Mouse (Mus musculus): ENCODE results near the gene Gm11099.

The Gm11099 gene

DNA sequence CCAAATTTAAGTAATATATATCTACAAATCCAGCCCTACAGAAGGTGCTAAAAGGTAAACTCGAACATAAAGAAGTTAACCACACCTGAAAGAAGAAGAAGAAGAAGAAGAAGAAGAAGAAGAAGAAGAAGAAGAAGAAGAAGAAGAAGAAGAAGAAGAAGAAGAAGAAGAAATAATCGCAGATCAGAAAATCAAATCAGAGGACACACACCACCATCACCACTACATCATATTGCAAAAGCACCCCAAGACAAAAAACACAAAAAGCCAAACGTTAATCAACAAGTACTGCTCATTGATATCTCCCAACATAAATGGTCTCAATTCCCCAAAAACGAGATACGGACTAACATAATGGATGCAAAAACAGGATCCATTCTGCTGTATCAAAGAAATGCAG, at the start of gene Gm11099:
Gene Gm11099, plus strand, starts transcription at position 301 of the 400 bp plus-strand sequence.
- DNase-seq (ENCODE audit: low spot score) = no peak

GRCm38 (mm10) chr2:58812941-58813340, 46.3 kb upstream of the Gm11099 start:
- no peak for DNase-seq (ENCODE audit: low spot score)

DNA sequence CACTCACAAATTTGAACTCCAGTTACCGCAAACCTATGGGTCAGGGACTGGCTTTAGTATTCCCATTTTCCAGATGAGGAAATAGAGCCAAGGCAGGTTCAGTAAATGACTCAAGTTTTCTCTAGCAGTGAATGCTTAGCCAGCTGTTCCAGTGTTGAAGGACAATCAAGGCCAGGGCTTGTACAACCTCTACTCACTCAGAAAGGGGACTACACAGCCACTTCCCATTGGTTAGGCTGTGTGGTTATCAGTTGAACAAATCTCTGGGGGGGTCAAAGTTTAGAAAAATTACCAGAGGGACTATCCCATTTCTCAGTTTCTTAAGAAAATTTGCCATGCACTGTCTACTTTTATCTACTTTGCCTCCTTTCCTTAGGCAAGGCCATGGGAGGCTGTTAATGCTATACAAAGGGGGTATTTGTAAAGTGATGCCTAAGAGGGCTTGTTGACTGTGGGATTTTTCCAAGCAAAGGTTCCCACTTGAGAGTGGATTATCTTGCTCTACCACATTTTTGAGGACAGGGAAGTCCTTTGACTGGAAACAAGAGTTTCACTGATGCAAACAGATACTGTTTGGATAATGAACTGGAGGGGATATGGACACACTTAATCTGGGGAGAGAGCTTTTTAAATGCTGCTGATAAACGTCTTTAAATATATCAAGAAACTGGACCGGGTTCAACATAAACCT, 30.2 kb upstream of the Gm11099 start:
- no peak for DNase-seq (ENCODE audit: low spot score)

- peak; percentile 13 for DNase-seq (ENCODE audit: low spot score)
Observed at GRCm38 (mm10) chr2:58829981-58830742, 29.1 kb upstream of the Gm11099 start.

DNA sequence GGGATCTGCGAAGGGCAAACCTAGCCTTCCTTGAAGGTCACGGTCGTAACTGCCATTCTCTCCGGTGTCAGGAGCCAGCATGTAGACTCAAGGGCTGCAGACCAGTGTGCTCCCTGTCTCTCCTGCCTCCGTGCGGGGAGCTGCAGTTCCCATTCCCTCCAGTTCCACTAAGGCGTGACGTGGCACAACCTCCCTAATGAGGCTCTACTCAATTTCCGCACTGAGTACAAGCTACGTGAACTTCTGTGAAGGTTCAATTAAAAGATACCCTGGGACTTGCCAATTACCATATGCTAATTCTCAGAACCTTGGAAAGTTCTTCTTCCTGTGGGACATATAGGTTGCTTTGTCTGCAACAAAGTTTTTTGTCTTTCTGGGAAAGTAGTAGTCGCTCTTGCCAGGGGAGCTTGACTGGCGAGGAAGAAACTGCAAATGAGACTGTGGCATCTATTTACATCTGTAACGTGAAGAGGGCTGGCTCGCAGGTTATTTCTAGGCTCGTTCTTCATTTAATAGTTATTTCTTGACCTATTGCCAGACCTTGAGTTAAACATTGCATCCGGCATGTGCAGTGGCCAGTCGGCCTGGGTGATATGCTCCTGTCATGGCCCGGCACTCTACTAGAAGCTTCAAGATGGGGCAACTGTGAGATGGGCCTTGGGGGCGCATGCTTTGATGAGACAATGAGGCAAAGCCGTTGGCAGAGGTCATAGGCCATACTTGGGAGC, 26.8 kb upstream of the Gm11099 start:
- no peak for DNase-seq (ENCODE audit: low spot score)

- no peak for DNase-seq (ENCODE audit: low spot score)
Observed at GRCm38 (mm10) chr2:58841021-58841420, 18.2 kb upstream of the Gm11099 start.

- DNase-seq (ENCODE audit: low spot score) = no peak
Observed at GRCm38 (mm10) chr2:58842443-58842842, 16.8 kb upstream of the Gm11099 start.

- no peak for DNase-seq (ENCODE audit: low spot score)
Observed at GRCm38 (mm10) chr2:58844499-58844898, 14.7 kb upstream of the Gm11099 start.

DNA sequence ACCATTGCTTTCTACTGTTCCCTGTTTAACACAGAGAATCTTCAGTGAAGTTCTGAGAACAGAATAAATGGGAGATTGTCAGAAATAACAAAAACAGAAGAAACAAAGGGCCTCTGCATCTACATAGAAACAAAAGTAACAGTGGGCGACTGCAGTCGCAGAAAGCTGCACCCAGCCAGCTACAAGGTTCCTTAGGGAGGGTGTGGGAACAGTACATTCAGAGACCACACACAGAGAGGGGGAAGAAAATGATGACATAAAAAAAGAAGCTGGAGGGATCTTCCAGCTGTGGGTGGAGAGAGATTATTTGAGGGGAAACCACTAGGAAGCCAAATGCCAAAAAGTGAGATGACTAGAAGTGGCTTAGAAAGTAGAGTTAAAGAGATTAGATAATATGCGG, 20.6 kb downstream of the Gm11099 start:
- DNase-seq (ENCODE audit: low spot score) = no peak

DNA sequence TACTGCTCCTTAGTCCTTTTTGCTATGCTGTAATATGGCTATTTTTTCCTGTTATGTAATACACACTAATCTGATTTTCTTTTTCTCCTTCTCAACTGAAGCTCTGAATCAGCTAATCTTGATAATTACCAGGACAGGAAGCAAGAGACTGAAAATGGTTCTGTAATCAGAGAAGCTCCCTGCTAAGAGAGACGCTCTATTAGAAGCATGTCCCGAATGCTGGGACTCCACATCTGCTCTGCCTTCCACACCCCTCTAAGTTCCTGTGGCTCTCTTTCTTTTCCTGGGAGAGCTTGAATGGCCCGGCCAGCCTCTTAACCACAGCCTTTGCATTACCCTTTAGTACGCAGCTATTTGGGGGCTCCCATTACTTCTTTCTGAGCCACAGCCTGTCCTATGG, 45.8 kb downstream of the Gm11099 start:
- no peak for DNase-seq (ENCODE audit: low spot score)

GRCm38 (mm10) chr2:58906814-58907516, 47.7 kb downstream of the Gm11099 start:
- DNase-seq (ENCODE audit: low spot score) = no peak

DNA sequence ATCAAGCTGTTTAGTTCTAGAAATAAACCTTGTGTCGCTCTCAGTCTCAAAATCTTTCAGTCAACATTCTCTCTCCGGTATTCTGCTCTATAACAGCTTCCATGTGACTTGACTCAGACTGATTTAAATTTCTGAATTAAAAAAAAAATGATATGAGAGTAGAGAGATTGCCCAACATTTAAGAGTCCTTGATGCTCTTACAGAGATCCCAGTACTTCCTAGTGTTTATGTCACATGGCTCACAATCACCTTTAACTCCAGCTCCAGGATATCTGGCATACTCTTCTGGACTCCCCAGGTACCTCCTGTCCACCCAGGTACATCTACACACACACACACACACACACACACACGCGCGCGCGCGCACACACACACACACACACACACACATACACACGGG, 53.1 kb downstream of the Gm11099 start:
- DNase-seq (ENCODE audit: low spot score) = no peak

DNA sequence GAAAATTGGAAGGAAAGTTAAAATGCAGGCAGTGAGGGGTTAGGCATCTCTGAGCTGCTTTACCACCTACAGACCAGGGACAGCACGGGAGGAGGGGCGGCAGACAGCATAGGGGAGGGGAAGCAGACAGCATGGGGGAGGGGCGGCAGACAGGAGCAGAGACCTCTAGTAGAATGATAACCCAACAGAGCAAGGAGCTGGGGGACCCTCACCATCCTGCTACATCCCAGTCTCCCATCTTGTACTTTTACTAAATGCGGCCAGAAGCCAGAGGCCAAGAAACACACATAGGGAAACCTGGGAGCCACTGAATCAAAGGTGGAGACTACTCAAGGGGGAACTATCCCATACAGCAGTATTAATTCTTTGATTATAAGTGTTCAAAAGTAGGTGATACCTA, 59.1 kb downstream of the Gm11099 start:
- no peak for DNase-seq (ENCODE audit: low spot score)

DNA sequence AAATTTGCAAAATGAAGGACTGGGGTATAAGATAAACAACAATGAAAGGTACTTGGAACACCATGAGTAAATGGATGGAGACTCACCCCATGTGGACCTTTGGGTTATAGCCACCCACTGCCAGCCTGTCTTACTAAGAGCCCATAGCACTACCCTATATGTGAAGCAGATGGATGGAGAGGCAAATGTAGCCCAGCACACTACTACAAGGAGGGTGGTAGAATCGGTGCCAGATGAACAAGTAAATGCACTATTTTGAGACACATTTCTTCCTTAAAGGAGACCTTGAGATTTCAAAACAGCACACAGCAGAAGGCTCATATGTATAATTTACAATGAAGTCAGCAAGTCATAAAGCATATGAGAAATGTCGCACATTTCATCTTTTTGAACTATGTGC, 66.3 kb downstream of the Gm11099 start:
- no peak for DNase-seq (ENCODE audit: low spot score)

DNA sequence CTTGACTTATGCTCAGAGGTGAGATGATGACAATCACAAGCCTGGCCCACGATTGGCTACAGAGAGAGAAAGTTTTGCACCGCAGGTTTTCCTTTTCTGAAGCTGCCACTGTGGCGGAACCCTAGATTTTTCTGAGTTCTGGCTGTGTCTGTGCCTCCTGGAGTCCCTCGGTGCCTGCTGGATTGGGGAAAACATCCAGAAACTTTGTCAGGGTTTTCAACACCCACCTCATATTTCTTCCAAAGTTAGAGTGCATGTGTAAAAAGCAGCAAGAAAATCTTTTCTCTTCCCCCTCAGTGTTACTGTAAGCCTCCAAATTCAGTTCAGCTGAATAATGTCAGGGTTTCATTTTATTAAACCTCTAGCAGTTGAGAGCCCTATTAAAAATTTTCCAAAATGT, 82.1 kb downstream of the Gm11099 start:
- DNase-seq (ENCODE audit: low spot score) = no peak

DNA sequence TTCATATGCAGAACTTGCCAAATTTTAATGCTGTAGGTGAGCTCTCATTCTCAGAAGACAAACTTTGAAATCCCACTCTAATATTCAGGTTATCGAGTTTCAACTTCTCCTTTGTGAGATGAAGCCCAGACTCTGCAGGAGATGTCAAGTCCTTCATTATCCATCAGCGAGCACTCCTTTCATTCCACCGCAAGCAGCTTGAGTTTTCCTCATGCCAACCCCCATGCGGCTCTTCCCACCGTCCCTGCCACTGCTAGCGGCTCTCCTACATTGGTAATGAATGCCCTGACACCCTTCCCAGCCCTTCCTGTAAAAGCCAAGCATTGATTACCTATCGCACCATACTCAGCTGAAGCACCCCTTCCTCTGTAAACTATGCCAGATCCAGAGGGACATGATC, 89.6 kb downstream of the Gm11099 start:
- DNase-seq (ENCODE audit: low spot score) = no peak

DNA sequence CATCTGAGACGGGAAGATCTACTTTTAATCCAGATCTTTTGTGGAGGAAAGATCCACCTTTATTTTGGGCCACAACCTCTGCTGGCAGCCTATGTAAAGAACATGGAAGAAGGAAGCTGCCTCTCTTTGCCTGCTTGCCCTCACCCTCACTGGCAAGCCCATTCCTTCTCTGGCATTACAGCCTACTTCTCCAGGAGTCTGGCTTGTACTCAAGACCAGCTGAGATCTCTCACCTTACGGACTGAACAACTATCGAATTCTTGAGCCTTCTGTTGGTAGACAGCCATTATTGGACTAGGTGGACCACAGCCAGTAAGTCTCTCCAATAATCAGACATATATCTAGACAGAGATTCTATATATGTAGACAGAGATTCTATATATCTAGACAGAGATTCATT, 92.9 kb downstream of the Gm11099 start:
- no peak for DNase-seq (ENCODE audit: low spot score)

GRCm38 (mm10) chr2:58956351-58956750, 97.1 kb downstream of the Gm11099 start:
- DNase-seq (ENCODE audit: low spot score) = no peak

DNA sequence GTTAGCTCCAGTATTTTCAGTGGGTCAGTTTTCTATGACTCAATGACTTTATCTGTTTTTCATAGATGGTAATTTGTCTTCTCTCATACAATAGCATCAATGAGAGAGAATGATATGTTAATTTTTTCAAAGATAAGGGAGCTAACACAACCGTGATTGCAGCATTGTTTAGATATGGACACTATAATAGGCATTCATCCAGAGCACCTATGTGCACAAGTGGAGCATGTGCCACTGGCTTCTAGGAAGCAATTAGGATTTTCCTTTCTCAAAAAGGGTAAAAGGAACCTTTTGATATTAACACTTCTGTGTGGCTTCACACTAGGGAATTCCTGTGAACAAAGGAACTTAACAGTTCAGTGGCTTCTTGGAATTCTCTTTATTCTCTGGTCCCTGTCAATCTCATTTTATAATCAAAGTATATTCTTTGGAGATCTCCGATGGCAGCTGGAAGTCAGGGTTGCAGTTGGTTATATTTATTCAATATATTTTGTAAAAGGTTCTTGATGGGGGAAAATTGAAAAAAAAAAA, 97.6 kb downstream of the Gm11099 start:
- DNase-seq (ENCODE audit: low spot score) = no peak
